Mouse (Mus musculus) forebrain, embryonic 10.5 days (tissue): ENCODE data around the gene Rundc1. TPM values are rescaled to one million over a fixed set of nuclear protein-coding genes. Genes with fewer than 3 reads are reported as not detected.
A peak's percentile ranks its signal among the peaks of the same experiment; 100 is the strongest.
"Not testable (repeated sequence)": the region's sequence is repeated elsewhere in the genome, so short reads cannot be mapped to it uniquely, and the experiment has no call there.

Experiments
- DNase-seq: peaks from one replicate; pipeline ENCODE4 v3.0.0-alpha.2; 2017; ENCODE audit warnings: low spot score; ENCODE audit errors: extremely low spot score
- H3K27ac ChIP-seq: fragments of 300-500 bp; sonication (generic); 2 replicates; pipeline ENCODE4 v1.5.1; 2016; ENCODE audit warnings: mild to moderate bottlenecking
- H3K27me3 ChIP-seq: fragments of 300-500 bp; sonication (generic); 2 replicates; pipeline ENCODE4 v1.6.1; 2016; ENCODE audit warnings: mild to moderate bottlenecking; ENCODE audit not compliant: poor library complexity, severe bottlenecking
- H3K36me3 ChIP-seq: fragments of 300-500 bp; sonication (generic); replicated peaks from 2 replicates; pipeline ENCODE4 v1.6.1; 2016; ENCODE audit warnings: mild to moderate bottlenecking, moderate library complexity
- H3K4me1 ChIP-seq: fragments of 300-500 bp; sonication (generic); 2 replicates; pipeline ENCODE4 v1.6.1; 2016
- H3K4me3 ChIP-seq: fragments of 300-500 bp; sonication (generic); 2 replicates; pipeline ENCODE4 v1.5.1; 2016; ENCODE audit warnings: mild to moderate bottlenecking, moderate library complexity
- H3K9me3 ChIP-seq: fragments of 300-500 bp; sonication (generic); 2 replicates; pipeline ENCODE4 v1.6.1; 2016; ENCODE audit warnings: mild to moderate bottlenecking, moderate library complexity
- WGBS: fragments of 180-500 bp; shearing (Covaris S2); methylation state at CpG from one replicate; pipeline ENCODE4 v1.1.7; 2016; 5-methylcytosine and 5-hydroxymethylcytosine counted together
- polyA plus RNA-seq: library from polyadenylated mRNA; unstranded; fragments of >200 nt; fragmentation: Nextera tagmentation; extraction: Ambion mirVana; gene quantifications from 2 replicates; pipeline ENCODE4 v1.2.1, GENCODE M21; 2016

Rundc1 gene
- polyA plus RNA-seq, 1 experiment from 2014 or later, result 20.9 TPM

DNA sequence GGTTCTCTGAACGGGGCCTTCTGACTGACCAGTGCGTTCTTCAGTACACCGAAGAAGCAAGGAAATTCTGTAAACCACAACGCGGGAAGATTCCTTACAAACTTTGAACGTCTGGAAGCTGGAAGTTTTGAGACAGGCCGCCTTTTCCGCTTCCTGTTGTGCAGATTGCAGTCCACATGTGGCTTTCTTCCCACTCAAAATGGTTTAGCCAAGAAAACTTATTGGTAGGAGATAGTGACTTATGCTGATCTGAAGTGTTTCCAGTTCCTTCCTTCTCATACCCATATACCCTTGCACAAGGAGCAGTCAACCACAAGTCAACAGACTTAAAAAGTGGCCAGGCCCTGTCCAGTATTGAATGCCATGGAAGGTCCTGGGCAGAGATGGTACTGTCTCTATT is 1.3 kb downstream of the Rundc1 start:
- DNase-seq, result no peak
- Histone ChIP-seq H3K36me3 (peaks cover 24% of the 10 kb centered on the region), H3K9me3 (no peaks in the 10 kb centered on the region), H3K4me1 (peaks cover 30% of the 10 kb centered on the region), H3K4me3 (peak overlapping the region; percentile 84), H3K27ac (no peak overlapping the region), H3K27me3 (peaks cover 10% of the 10 kb centered on the region)
- WGBS, result 66% methylated on average over 8 of the region's 8 CpGs

DNA sequence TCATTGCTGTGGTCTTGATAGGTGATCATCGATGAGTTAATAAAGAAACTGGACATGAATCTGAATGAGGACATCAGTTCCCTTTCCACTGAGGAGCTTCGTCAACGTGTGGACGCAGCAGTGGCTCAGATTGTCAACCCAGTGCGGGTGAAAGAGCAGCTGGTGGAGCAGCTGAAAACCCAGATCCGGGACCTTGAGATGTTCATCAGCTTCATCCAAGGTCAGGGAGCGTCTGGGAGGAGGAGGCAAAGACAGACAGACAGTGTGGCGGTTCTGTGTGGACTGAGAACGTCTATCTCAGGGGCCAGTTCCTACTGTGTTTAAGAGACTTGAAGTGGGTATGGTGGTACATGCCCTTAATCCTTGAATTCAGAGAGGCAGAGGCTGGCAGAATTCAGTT is 6.4 kb downstream of the Rundc1 start:
- no peak for DNase-seq
- Histone ChIP-seq H3K27me3 (no peaks in the 10 kb centered on the region), H3K4me3 (no peak overlapping the region), H3K36me3 (peaks cover 74% of the 10 kb centered on the region), H3K4me1 (peaks cover 8% of the 10 kb centered on the region), H3K9me3 (no peaks in the 10 kb centered on the region), H3K27ac (no peak overlapping the region)
- WGBS, result 94% methylated on average over 9 of the region's 9 CpGs

DNA sequence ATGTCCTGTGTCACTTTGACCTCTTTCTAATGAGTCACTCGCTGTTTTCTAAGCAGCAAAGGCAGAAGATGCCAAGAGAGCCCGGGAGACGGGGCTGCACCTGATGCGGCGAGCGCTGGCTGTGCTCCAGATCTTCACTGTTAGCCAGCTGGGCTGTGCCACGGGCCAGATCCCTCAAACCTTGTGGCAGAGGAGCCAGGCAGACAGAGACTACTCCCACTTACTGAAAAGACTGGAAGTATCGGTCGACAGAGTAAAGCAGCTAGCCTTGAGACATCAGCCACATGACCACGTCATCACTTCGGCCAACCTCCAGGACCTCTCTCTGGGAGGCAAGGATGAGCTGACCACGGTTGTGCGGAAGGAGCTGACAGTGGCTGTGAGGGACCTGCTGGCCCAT is 8.5 kb downstream of the Rundc1 start:
- 95% methylated on average over 13 of the region's 13 CpGs for WGBS
- Histone ChIP-seq H3K27me3 (no peaks in the 10 kb centered on the region), H3K9me3 (no peaks in the 10 kb centered on the region), H3K36me3 (peaks cover 74% of the 10 kb centered on the region), H3K27ac (no peak overlapping the region), H3K4me3 (no peak overlapping the region; the same call in 1 of the 2 replicates), H3K4me1 (no peaks in the 10 kb centered on the region)
- no peak for DNase-seq

DNA sequence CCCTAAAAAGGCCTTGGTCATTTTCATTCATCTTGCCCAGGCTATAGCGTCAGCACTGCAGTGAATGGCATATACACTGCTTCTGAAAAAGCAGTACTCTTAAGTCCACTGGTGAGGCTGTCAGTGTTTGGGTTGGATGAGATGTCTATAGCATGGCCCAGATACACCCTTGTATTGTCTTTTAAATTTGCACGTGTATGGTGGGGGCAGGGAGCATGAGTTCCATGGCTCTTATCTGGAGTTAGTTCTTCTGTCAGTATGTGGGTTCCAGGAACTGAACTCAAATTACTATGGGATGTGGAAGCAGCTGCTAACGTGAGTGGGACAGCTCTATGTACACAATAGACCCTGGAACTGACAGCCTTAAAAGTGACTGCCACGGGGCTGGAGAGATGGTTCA is 10.9 kb downstream of the Rundc1 start:
- Histone ChIP-seq H3K27me3 (no peaks in the 10 kb centered on the region), H3K4me3 (no peak overlapping the region), H3K9me3 (no peaks in the 10 kb centered on the region), H3K36me3 (peaks cover 53% of the 10 kb centered on the region), H3K4me1 (no peaks in the 10 kb centered on the region), H3K27ac (no peak overlapping the region)
- WGBS, result 87% methylated on average over 4 of the region's 4 CpGs
- DNase-seq, result no peak

DNA sequence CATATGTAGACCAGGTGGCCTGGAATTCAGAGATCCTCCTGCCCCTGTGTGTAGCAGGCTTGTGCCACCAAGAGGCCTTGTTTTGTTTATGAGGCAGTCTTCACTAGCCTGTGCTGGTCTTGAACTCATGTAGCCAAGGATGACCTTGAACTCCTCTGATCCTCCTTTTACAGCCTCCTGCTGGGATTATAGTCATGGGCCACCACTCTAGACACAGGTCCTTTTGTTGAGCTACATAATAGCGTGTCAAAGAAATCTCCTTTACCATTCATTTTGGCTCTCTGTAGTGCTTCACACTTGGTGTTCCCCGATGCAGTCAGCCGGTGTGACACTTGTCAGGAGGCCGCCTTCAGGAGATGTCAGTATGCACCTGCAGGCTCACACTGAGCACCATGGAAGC is 12.0 kb downstream of the Rundc1 start:
- Histone ChIP-seq H3K9me3 (no peaks in the 10 kb centered on the region), H3K27ac (no peak overlapping the region), H3K4me1 (0 out of 2 replicates have a peak, but pooled peaks cover 2% of the 10 kb centered on the region), H3K27me3 (no peaks in the 10 kb centered on the region), H3K4me3 (no peak overlapping the region), H3K36me3 (peaks cover 42% of the 10 kb centered on the region)
- 66% methylated on average over 4 of the region's 4 CpGs for WGBS
- no peak for DNase-seq

DNA sequence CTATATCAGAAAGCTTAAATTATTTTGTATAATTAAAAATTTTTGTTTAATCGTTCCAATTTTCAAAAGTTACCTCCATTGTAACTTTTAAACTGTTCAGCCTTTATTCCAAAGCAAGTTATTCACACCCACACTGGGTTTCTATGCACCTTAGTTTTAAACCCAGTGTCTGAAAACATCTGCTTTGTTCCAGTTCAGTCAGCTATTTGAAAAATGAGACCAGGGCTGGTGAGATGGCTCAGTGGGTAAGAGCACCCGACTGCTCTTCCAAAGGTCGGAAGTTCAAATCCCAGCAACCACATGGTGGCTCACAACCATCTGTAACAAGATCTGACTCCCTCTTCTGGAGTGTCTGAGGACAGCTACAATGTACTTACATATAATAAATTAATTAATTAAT is 13.1 kb downstream of the Rundc1 start:
- WGBS, result 55% methylated on average over 3 of the region's 3 CpGs
- H3K36me3 ChIP-seq, result peaks cover 35% of the 10 kb centered on the region
- H3K4me3 ChIP-seq, H3K9me3 ChIP-seq, DNase-seq, H3K27me3 ChIP-seq, H3K4me1 ChIP-seq, H3K27ac ChIP-seq: not testable (repeated sequence)

DNA sequence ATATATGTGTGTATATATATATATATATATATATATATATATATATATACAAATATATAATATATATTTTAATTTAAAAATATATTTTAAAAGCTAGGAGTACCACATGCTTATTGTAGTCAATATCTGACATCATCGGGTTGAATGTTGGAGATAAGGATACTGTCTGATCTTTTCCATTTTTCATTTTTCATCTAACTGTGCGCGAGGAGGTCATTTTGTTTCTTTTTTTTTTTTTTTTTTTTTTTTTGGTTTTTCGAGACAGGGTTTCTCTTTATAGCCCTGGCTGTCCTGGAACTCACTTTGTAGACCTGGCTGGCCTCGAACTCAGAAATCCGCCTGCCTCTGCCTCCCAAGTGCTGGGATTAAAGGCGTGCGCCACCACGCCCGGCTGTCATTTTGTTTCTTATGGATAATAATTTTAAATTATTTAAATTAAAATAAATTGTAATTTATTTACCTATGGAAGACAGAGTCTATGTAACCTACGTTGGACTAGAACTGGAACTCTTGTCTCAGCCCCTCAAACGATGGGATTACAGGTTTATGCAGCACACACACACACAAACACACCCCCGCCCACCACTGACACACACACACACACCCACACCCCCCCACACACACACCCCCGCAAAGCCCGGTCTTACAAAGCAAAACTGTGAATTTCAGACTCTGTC is 16.7 kb downstream of the Rundc1 start:
- 38% methylated on average over 15 of the region's 15 CpGs for WGBS
- peak overlapping the region; percentile 98 for H3K27ac ChIP-seq
- DNase-seq, result not testable (repeated sequence)

DNA sequence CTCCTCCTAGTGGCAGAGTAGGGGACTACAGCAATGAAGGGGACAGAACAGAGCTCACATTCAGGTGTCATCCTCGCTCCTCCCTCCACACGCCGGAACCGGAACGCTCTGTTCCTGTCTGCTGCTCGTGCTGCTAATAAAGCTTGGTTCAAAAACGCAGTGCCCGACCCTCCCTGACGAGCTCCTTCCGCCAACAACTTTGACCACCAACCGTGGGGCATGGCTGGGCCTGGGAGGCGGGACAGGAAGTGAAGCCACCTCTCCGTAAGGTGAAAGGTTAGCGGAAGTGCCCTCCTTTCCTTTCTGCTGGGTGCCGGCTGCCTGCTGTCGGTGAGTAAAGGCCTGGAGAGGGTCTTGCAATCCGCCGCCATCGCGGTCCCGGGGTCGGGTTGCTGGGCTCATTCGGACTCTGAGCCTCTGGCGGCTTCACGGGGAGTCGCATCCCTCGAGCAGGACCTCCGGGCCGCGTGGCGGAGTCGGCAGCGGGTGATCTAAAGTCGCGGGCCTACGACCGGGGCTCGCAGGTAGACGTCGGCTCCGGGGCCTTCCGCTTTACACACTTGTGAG is 17.3 kb downstream of the Rundc1 start, which contains the start of gene Rpl27:
Gene Rpl27 (plus strand): TSS at position 172 of the 567 bp plus-strand sequence.
- DNase-seq, result peak; percentile 100
- Histone ChIP-seq H3K4me1 (peaks cover 21% of the 10 kb centered on the region), H3K27ac (peak within 1 kb of the TSS; percentile 98), H3K36me3 (peaks cover 39% of the 10 kb centered on the region), H3K4me3 (peak within 1 kb of the TSS; percentile 89), H3K9me3 (no peaks in the 10 kb centered on the region), H3K27me3 (no peaks in the 10 kb centered on the region)
- under 1% methylated on average over 42 of the region's 42 CpGs for WGBS

More for the DNA sequence above, 16.7 kb downstream of the Rundc1 start:
- not testable (repeated sequence) for H3K9me3 ChIP-seq, H3K27me3 ChIP-seq
- H3K4me1 ChIP-seq, result peaks cover 21% of the 10 kb centered on the region
- peak overlapping the region; percentile 89 for H3K4me3 ChIP-seq
- peaks cover 35% of the 10 kb centered on the region for H3K36me3 ChIP-seq

DNA sequence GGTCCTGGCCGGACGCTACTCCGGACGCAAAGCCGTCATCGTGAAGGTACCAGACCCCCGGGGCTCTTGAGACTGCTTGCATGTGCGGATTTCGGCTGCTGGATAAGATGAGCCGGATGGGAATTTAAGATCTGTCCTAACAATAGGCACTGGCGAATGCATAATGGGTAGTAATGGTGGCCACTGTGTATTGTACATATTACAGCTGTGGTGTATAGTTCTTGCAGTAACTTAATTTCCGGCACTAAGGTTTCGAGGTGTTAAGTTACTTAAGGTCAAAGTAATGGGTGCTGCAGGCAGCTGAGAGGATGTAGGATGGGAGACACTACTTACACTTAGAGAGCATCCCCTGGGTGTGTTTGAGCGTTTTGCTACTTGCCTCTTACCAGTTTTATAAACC is 17.9 kb downstream of the Rundc1 start:
- Histone ChIP-seq H3K9me3 (no peaks in the 10 kb centered on the region), H3K4me1 (peaks cover 21% of the 10 kb centered on the region), H3K27me3 (no peaks in the 10 kb centered on the region), H3K36me3 (peaks cover 39% of the 10 kb centered on the region), H3K27ac (peak overlapping the region; percentile 98), H3K4me3 (peak overlapping the region; percentile 89)
- DNase-seq, result no peak
- 2% methylated on average over 14 of the region's 14 CpGs for WGBS

DNA sequence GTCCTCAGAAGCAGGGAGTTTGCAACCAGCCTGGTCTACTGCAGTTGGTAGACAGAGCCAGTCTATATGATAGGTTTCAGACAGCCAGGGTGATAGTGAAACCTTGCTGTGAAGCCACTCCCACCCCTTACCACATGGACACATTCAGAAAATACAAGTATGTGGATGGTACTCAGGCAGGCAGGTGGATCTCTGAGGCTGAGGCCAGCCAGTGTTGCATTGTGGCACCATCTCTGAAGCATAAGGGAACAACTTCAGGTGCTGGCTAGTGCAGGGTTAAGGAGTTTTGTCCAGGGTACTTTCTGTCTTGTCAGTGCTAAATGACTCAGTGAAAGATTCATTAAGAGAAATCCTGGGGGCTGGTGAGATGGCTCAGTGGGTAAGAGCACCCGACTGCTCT is 21.4 kb downstream of the Rundc1 start:
- no peaks in the 10 kb centered on the region for H3K27me3 ChIP-seq
- peaks cover 27% of the 10 kb centered on the region for H3K4me1 ChIP-seq
- H3K36me3 ChIP-seq, result peaks cover 39% of the 10 kb centered on the region
- H3K9me3 ChIP-seq, result no peaks in the 10 kb centered on the region
- H3K27ac ChIP-seq, result no peak overlapping the region
- H3K4me3 ChIP-seq, result no peak overlapping the region
- WGBS, result 82% methylated on average over 1 of the region's 1 CpGs
- DNase-seq, result no peak

DNA sequence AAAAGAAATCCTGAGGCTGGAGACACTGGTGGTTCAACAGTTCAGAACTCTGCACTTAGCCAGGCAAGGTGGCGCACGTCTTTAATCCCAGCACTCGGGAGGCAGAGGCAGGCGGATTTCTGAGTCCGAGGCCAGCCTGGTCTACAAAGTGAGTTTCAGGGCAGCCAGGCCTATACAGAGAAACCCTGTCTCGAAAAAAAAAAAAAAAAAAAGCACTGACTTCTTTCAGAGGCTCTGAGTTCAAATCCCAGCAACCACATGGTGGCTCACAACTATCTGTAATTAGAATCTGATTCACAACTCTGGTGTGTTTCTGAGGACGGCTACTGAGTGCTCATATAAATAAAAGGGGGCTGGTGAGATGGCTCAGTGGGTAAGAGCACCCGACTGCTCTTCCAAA is 22.0 kb downstream of the Rundc1 start:
- 92% methylated on average over 8 of the region's 8 CpGs for WGBS
- Histone ChIP-seq H3K36me3 (peaks cover 39% of the 10 kb centered on the region), H3K4me1 (peaks cover 30% of the 10 kb centered on the region)
- H3K27me3 ChIP-seq, H3K4me3 ChIP-seq, H3K27ac ChIP-seq, DNase-seq, H3K9me3 ChIP-seq: not testable (repeated sequence)

DNA sequence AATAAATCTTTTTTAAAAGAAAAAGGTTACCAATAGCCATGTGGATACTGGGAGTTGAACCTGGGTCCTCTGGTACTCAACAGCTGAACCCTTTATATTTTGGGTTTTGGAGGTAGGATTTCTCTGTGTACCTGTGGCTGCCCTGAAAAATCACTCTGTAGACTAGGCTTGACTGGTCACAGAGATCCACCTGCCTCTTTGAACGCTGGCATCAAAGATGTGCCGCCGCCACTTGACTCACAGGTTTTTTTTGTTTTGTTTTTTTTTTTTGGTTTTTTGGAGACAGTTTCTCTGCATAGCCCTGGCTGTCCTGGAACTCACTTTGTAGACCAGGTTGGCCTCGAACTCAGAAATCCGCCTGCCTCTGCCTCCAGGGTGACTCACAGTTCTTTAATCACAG is 22.9 kb downstream of the Rundc1 start:
- no peaks in the 10 kb centered on the region for H3K9me3 ChIP-seq
- H3K36me3 ChIP-seq, result peaks cover 39% of the 10 kb centered on the region
- no peak overlapping the region for H3K27ac ChIP-seq
- no peak for DNase-seq
- WGBS, result 89% methylated on average over 5 of the region's 5 CpGs
- peaks cover 34% of the 10 kb centered on the region for H3K4me1 ChIP-seq
- no peaks in the 10 kb centered on the region for H3K27me3 ChIP-seq
- peak overlapping the region; percentile 32; the same call in 1 of the 2 replicates for H3K4me3 ChIP-seq

DNA sequence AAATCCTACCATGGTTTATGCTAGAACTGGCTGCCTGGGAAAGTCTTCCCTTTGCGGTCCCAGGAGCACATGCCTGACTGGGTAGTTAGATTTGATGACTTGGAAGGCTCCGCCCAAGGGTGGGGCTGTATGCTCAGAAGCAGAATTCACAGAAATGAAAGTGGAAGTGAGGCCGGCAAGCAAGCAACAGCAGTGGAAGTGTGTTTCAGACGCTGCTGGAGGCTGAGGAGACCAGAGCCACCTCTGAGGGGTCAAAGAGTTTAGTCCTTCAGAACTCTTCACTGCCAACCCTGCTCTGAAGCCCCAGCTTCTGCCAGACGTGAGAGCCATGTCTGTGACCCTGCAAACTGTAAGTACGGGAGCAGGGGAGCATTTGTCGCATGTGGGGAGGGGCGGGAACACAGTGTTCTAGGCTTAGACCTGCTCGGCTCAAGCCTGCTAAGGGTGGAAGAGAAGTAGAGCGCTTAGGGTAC is 23.4 kb downstream of the Rundc1 start, which contains the start of gene Ifi35:
Gene Ifi35 (plus strand): TSS at position 134 of the 473 bp plus-strand sequence.
- peaks cover 29% of the 10 kb centered on the region for H3K4me1 ChIP-seq
- H3K27ac ChIP-seq, result no peak within 1 kb of the TSS
- H3K36me3 ChIP-seq, result peaks cover 34% of the 10 kb centered on the region
- no peak for DNase-seq
- H3K27me3 ChIP-seq, result no peaks in the 10 kb centered on the region
- H3K9me3 ChIP-seq, result no peaks in the 10 kb centered on the region
- H3K4me3 ChIP-seq, result peak within 1 kb of the TSS; percentile 32
- WGBS, result 53% methylated on average over 10 of the region's 10 CpGs
